Comparison of ENCODE assay signal across 8 mouse cellular contexts in the genomic region with DNA sequence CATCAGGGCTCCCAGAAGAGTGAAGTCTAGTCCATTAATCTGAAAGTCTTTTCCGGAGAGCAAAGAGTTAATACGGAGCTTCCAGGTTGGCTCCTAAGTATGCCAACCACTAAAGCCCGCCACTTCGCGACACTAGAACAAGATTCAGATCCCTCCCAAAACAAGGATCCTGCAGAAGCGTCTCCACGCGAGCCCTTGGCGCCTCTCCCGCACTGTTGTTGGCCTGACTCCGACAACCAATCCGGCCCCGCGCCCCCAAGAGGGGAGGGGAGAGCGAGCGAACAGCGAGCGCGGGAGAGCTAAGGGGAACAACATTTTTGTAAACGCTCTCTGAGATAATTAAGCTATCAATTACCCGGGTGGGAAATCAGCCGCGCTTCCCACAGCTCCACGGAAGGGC. TPM values are rescaled to one million over a fixed set of nuclear protein-coding genes. Genes with fewer than 3 reads are reported as not detected.
DNase-seq lines count a peak whose midpoint lies in the region; ATAC-seq and TF ChIP-seq lines count a peak whose summit lies in the region.

No protein-coding gene starts in this region.

- TF ChIP-seq EP300 in ES-Bruce4 (IDR thresholded peaks at IDR 0.05; ENCODE audit: insufficient read depth, low read depth, low read length): no peak

- no peak overlapping the region for H3K27ac ChIP-seq in ES-Bruce4 (ENCODE audit: insufficient read depth, low read length)
- H3K27ac ChIP-seq in embryonic facial prominence, embryonic 15.5 days (replicated peaks): no peak overlapping the region
- peak overlapping the region; percentile 90 for H3K27ac ChIP-seq in hindbrain, embryonic 14.5 days
- H3K27ac ChIP-seq in limb, embryonic 14.5 days (replicated peaks; ENCODE audit: low read depth, low read length): no peak overlapping the region
- no peak overlapping the region for H3K27ac ChIP-seq in neural tube, embryonic 12.5 days

- no peaks in the 10 kb centered on the region for H3K4me1 ChIP-seq in ES-Bruce4 (ENCODE audit: control insufficient read depth, insufficient read depth, low read length)
- peaks cover 15% of the 10 kb centered on the region for H3K4me1 ChIP-seq in embryonic facial prominence, embryonic 15.5 days
- H3K4me1 ChIP-seq in hindbrain, embryonic 14.5 days (replicated peaks; ENCODE audit: control insufficient read depth, insufficient read depth, low read length): peaks cover 4% of the 10 kb centered on the region; the same call in 1 of the 2 replicates
- no peaks in the 10 kb centered on the region for H3K4me1 ChIP-seq in limb, embryonic 14.5 days (ENCODE audit: control insufficient read depth, insufficient read depth, low read length)
- peaks cover 12% of the 10 kb centered on the region; the same call in 1 of the 2 replicates for H3K4me1 ChIP-seq in neural tube, embryonic 12.5 days

- H3K9me3 ChIP-seq in ES-Bruce4 (replicated peaks; ENCODE audit: control insufficient read depth, insufficient read depth, low read length, poor library complexity, severe bottlenecking): no peaks in the 10 kb centered on the region
- H3K9me3 ChIP-seq in embryonic facial prominence, embryonic 15.5 days (replicated peaks): no peaks in the 10 kb centered on the region
- H3K9me3 ChIP-seq in hindbrain, embryonic 14.5 days (ENCODE audit: control insufficient read depth, low read length): no peaks in the 10 kb centered on the region
- no peaks in the 10 kb centered on the region for H3K9me3 ChIP-seq in limb, embryonic 14.5 days (ENCODE audit: control insufficient read depth, low read length)
- no peaks in the 10 kb centered on the region for H3K9me3 ChIP-seq in neural tube, embryonic 12.5 days

- under 1% methylated on average over 24 of the region's 24 CpGs for WGBS in embryonic facial prominence, embryonic 15.5 days
- WGBS in hindbrain, embryonic 14.5 days: 2% methylated on average over 24 of the region's 24 CpGs
- 1% methylated on average over 24 of the region's 24 CpGs for WGBS in limb, embryonic 14.5 days
- WGBS in neural tube, embryonic 12.5 days: under 1% methylated on average over 24 of the region's 24 CpGs

- DNase-seq in adrenal gland, postnatal 25 days: peak; percentile 29
- DNase-seq in hindbrain, embryonic 14.5 days (ENCODE audit: low spot score): peak; percentile 70
- DNase-seq in limb, embryonic 14.5 days (ENCODE audit: low spot score): no peak
- DNase-seq in thymus, postnatal 25 days: no peak
- no peak for DNase-seq in c-Kit-positive CD71-positive TER-119-positive erythroid progenitor cells, embryonic 14.5 days (ENCODE audit: low spot score)

- TF ChIP-seq CTCF in ES-Bruce4 (IDR thresholded peaks at IDR 0.05; ENCODE audit: low read depth, low read length): no peak

- no peak overlapping the region for H3K9ac ChIP-seq in ES-Bruce4 (ENCODE audit: low read depth, poor library complexity, severe bottlenecking)
- no peak overlapping the region for H3K9ac ChIP-seq in embryonic facial prominence, embryonic 15.5 days
- H3K9ac ChIP-seq in hindbrain, embryonic 14.5 days: peak overlapping the region; percentile 96
- H3K9ac ChIP-seq in limb, embryonic 14.5 days (ENCODE audit: low read depth, low read length, severe bottlenecking): no peak overlapping the region
- no peak overlapping the region for H3K9ac ChIP-seq in neural tube, embryonic 12.5 days

- H3K4me2 ChIP-seq in embryonic facial prominence, embryonic 15.5 days (replicated peaks): peak overlapping the region; percentile 99
- H3K4me2 ChIP-seq in hindbrain, embryonic 14.5 days (replicated peaks): peak overlapping the region; percentile 81
- peak overlapping the region; percentile 97 for H3K4me2 ChIP-seq in limb, embryonic 14.5 days (replicated peaks; ENCODE audit: low read depth, low read length, severe bottlenecking)
- H3K4me2 ChIP-seq in neural tube, embryonic 12.5 days (replicated peaks): peak overlapping the region; percentile 95

- H3K27me3 ChIP-seq in ES-Bruce4 (ENCODE audit: control insufficient read depth, insufficient read depth, low read length, poor library complexity, severe bottlenecking): peaks cover 20% of the 10 kb centered on the region
- H3K27me3 ChIP-seq in embryonic facial prominence, embryonic 15.5 days: peaks cover 27% of the 10 kb centered on the region
- H3K27me3 ChIP-seq in hindbrain, embryonic 14.5 days (ENCODE audit: control insufficient read depth, insufficient read depth, low read length): no peaks in the 10 kb centered on the region
- peaks cover 29% of the 10 kb centered on the region for H3K27me3 ChIP-seq in limb, embryonic 14.5 days (ENCODE audit: control insufficient read depth, insufficient read depth, low read length)
- peaks cover 17% of the 10 kb centered on the region for H3K27me3 ChIP-seq in neural tube, embryonic 12.5 days (replicated peaks)

- no peak for TF ChIP-seq POLR2A in ES-Bruce4 (IDR thresholded peaks at IDR 0.05; ENCODE audit: insufficient read depth, low read length)
- no peak for TF ChIP-seq POLR2A in limb, embryonic 14.5 days (IDR thresholded peaks at IDR 0.05; ENCODE audit: borderline replicate concordance, extremely low read depth, insufficient read depth, insufficient read length)

- ATAC-seq in embryonic facial prominence, embryonic 15.5 days (ENCODE audit: insufficient number of reproducible peaks, low FRiP score, low TSS enrichment, low read depth): no peak
- ATAC-seq in hindbrain, embryonic 14.5 days (ENCODE audit: low FRiP score): 0 out of 2 replicates have a peak, but pooled peaks have one; percentile 13
- ATAC-seq in limb, embryonic 14.5 days (ENCODE audit: low FRiP score, low read depth): no peak; the same call in 1 of the 2 replicates
- ATAC-seq in neural tube, embryonic 12.5 days (ENCODE audit: low FRiP score, low read depth): peak; percentile 21; the same call in 1 of the 2 replicates

- peak overlapping the region; percentile 85 for H3K4me3 ChIP-seq in ES-Bruce4 (ENCODE audit: low read depth, low read length)
- H3K4me3 ChIP-seq in embryonic facial prominence, embryonic 15.5 days (replicated peaks): peak overlapping the region; percentile 73
- peak overlapping the region; percentile 66 for H3K4me3 ChIP-seq in hindbrain, embryonic 14.5 days (replicated peaks; ENCODE audit: low read length)
- peak overlapping the region; percentile 71 for H3K4me3 ChIP-seq in limb, embryonic 14.5 days (replicated peaks; ENCODE audit: low read length)
- H3K4me3 ChIP-seq in neural tube, embryonic 12.5 days: peak overlapping the region; percentile 68

- no peaks in the 10 kb centered on the region for H3K36me3 ChIP-seq in ES-Bruce4 (ENCODE audit: control insufficient read depth, insufficient read depth, low read length, poor library complexity, severe bottlenecking)
- no peaks in the 10 kb centered on the region for H3K36me3 ChIP-seq in embryonic facial prominence, embryonic 15.5 days
- H3K36me3 ChIP-seq in hindbrain, embryonic 14.5 days (replicated peaks; ENCODE audit: control insufficient read depth, insufficient read depth): no peaks in the 10 kb centered on the region
- no peaks in the 10 kb centered on the region for H3K36me3 ChIP-seq in limb, embryonic 14.5 days (ENCODE audit: control insufficient read depth, insufficient read depth, low read length)
- no peaks in the 10 kb centered on the region for H3K36me3 ChIP-seq in neural tube, embryonic 12.5 days

RNA-seq across cellular contexts. Expression of gene Astn2, which starts 1.8 kb away (rescaled TPM):
- 0.29 TPM in 1 of 2 replicates, not detected in the other for polyA plus RNA-seq in ES-Bruce4 (2011; ENCODE audit: insufficient read depth, insufficient read length, low read depth, missing spikeins)
- 1.1 and 1.2 TPM in 2 replicates for total RNA-seq in adrenal gland, postnatal 25 days (2021)
- 1.6 TPM in 2 replicates for polyA plus RNA-seq in embryonic facial prominence, embryonic 15.5 days (2015; fragmentation: Nextera tagmentation; extraction: Ambion mirVana)
- polyA plus RNA-seq in hindbrain, embryonic 14.5 days (2014; fragmentation: Nextera tagmentation; extraction: Ambion mirVana): 4.3 and 4.4 TPM in 2 replicates
- polyA plus RNA-seq in limb, embryonic 14.5 days (2012; rRNA removed): 8.7 and 9.6 TPM in 2 replicates
- 1.6 and 1.7 TPM in 2 replicates for polyA plus RNA-seq in limb, embryonic 14.5 days (2014; fragmentation: Nextera tagmentation; extraction: Ambion mirVana)
- 1.9 and 2.6 TPM in 2 replicates for polyA plus RNA-seq in neural tube, embryonic 12.5 days (2016; fragmentation: Nextera tagmentation; extraction: Ambion mirVana)

Comparison
In these comparisons a context has a peak if more than half of its experiments do, and no peak if none do; other contexts are left out.
1. DNase-seq: peak in adrenal gland, postnatal 25 days (single experiment) and hindbrain, embryonic 14.5 days (single experiment); none in limb, embryonic 14.5 days (single experiment), thymus, postnatal 25 days (single experiment) and c-Kit-positive CD71-positive TER-119-positive erythroid progenitor cells, embryonic 14.5 days (single experiment).
2. ATAC-seq: peak in hindbrain, embryonic 14.5 days (single experiment) and neural tube, embryonic 12.5 days (single experiment); none in embryonic facial prominence, embryonic 15.5 days (single experiment) and limb, embryonic 14.5 days (single experiment).
3. Peak in every context shown above with its lines, with median percentiles within 50 percentile points of each other: H3K4me3 ChIP-seq and H3K4me2 ChIP-seq.